Mouse (Mus musculus): ENCODE data around the gene Hist1h2bk. TPM values are rescaled to one million over a fixed set of nuclear protein-coding genes. Genes with fewer than 3 reads are reported as not detected.

Hist1h2bk gene
- total and polyA plus RNA-seq, 3 experiments, result 11.8 to 1,693 (median 229) TPM

DNA sequence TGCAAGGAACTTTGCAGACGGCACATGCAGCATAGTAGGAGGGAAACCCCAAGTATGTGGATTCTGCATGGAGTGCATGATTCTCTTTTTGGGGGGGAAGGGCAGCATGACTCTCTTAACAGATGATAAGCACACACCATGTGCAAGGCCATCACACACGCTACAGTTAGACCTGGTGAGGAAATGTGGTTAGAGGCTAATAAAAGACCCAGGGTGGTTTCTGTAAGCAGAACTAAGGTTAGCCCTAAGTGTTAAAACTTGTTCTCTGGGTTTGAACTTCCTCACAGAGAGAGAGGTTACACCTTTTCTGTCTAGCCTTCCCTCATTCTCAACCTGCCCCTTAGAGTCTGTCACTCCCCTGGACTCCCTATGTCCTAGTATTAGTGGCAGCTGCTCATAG is 34.3 kb upstream of the Hist1h2bk start:
- H3K36me3 ChIP-seq (replicated peaks), result no peaks in the 10 kb centered on the region
- H3K9me3 ChIP-seq (replicated peaks), result no peaks in the 10 kb centered on the region
- peaks cover 37% of the 10 kb centered on the region for H3K4me1 ChIP-seq (ENCODE audit: insufficient read depth, low read depth, low read length)
- no peak for ATAC-seq (ENCODE audit: extremely low read depth, insufficient number of reproducible peaks, low FRiP score, poor library complexity, severe bottlenecking)
- no peak for TF ChIP-seq CTCF (IDR thresholded peaks at IDR 0.05; ENCODE audit: low read depth, low read length)
- no peak for TF ChIP-seq POLR2AphosphoS5 (IDR thresholded peaks at IDR 0.05; ENCODE audit: insufficient replicate concordance, low read depth, low read length)
- TF ChIP-seq GATA2 (IDR thresholded peaks at IDR 0.05; ENCODE audit: borderline replicate concordance, low read depth, low read length), result no peak
- no peak for TF ChIP-seq TAL1 (conservative IDR thresholded peaks at IDR 0.05; ENCODE audit: low read depth, low read length)
- no peak for TF ChIP-seq GATA1 (IDR thresholded peaks at IDR 0.05; ENCODE audit: borderline replicate concordance, low read length)
- H3K4me3 ChIP-seq (ENCODE audit: low read depth, low read length), result no peak overlapping the region
- no peak for DNase-seq (ENCODE audit: low spot score)
- peaks cover 88% of the 10 kb centered on the region for H3K27me3 ChIP-seq (ENCODE audit: insufficient read depth, low read length)

DNA sequence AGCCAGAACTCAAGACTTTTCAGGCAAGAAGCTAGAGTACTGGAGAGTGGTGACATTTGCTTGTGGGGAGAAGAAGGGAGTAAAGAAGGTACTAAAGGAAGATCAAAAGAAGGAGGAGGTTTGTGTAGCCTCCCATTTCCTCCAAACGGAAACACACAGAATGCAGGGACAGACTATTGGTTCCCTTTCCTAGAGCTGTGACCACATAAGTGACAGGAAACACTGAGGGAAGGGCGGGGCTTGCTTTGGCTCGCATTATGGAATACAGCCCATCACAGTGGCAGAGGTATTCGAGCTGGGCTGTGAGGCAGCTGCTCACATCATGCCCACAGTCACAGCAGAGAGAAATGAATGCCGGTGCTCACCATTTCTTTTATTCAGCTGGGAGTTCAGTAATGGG is 33.8 kb upstream of the Hist1h2bk start:
- ATAC-seq (ENCODE audit: extremely low read depth, insufficient number of reproducible peaks, low FRiP score, poor library complexity, severe bottlenecking), result no peak
- Histone ChIP-seq H3K36me3 (replicated peaks) (no peaks in the 10 kb centered on the region), H3K4me3 (ENCODE audit: low read depth, low read length) (no peak overlapping the region), H3K27me3 (ENCODE audit: insufficient read depth, low read length) (peaks cover 90% of the 10 kb centered on the region), H3K4me1 (ENCODE audit: insufficient read depth, low read depth, low read length) (peaks cover 40% of the 10 kb centered on the region), H3K9me3 (replicated peaks) (no peaks in the 10 kb centered on the region)
- no peak for TF ChIP-seq TAL1 (conservative IDR thresholded peaks at IDR 0.05; ENCODE audit: low read depth, low read length)
- no peak for TF ChIP-seq CTCF (IDR thresholded peaks at IDR 0.05; ENCODE audit: low read depth, low read length)
- TF ChIP-seq GATA2 (IDR thresholded peaks at IDR 0.05; ENCODE audit: borderline replicate concordance, low read depth, low read length), result no peak
- TF ChIP-seq POLR2AphosphoS5 (IDR thresholded peaks at IDR 0.05; ENCODE audit: insufficient replicate concordance, low read depth, low read length), result no peak
- no peak for TF ChIP-seq GATA1 (IDR thresholded peaks at IDR 0.05; ENCODE audit: borderline replicate concordance, low read length)
- no peak for DNase-seq (ENCODE audit: low spot score)

DNA sequence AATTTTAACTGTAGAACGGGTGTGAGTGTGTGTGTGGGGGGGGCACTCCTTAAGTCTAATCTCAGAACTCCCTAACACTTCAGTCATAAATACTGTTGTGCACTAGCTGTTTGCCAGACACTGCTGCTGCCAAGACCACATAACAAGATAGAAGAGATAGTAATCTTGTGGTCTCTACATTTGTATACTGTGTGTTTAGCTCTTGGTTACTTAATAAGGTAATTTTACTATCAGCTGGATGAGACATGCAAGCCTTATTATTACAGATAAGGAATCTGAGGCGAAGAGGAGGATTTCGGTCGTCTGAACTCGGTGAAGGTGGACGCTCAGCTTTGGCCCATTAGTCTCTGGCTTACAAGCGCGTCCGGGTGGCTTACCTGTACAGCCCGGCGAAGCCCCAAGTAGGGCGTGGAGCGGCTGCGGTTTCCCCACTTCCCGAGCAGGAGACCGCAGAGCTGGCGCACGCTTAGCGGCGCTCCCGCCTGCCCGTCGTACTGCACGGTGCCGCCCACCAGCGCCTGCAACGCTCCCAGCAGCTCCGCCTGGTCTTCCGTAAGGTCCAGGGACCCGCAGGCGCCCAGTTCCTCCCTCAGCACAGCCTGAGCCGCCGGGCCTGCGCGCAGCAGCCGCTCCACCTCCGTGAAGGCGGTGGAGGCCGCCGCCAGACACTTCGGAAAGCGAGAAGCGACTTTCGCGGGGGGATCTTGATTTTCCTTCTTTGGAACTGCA is 29.9 kb upstream of the Hist1h2bk start:
- no peak for TF ChIP-seq POLR2AphosphoS5 (IDR thresholded peaks at IDR 0.05; ENCODE audit: insufficient replicate concordance, low read depth, low read length)
- no peak for TF ChIP-seq CTCF (IDR thresholded peaks at IDR 0.05; ENCODE audit: low read depth, low read length)
- TF ChIP-seq GATA1 (IDR thresholded peaks at IDR 0.05; ENCODE audit: borderline replicate concordance, low read length), result no peak
- TF ChIP-seq TAL1 (conservative IDR thresholded peaks at IDR 0.05; ENCODE audit: low read depth, low read length), result no peak
- TF ChIP-seq GATA2 (IDR thresholded peaks at IDR 0.05; ENCODE audit: borderline replicate concordance, low read depth, low read length), result no peak

DNA sequence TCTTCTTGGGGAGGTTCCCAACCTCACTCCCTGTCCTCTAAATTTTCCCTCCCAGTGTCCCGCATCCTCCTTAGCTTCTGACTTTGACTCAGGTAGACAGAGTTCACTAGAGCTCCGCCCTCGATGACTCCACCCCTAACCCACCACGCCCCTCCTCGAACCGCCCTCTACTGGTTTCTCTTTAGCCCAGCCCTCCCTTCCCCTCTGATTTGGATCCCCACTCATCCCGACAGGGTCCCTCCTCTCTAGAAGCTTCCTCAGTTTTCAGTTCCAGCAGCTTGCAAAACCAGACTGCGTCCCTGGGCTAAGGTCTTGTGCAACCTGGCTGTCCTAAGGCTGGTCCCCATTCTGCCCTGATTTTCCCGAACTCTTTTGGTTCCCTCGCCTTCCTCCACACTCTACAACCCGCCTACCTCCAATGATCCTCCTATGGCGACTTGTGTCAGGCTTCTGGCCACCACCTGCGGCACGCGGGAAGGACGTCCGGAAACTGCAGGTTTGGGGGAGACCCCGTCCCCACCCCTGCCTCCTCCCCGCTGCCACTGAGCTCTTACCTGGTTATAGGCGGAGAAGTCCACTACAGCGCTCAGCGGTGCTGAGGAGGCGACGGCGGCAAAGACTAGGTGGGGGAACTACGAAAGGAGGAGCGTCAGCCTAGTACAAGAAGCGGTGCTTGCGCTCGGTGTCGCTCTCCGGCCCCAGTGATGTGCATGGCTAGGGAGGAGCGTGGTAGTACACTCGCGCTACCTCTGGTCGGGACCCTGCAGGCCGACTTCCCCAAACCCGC is 29.1 kb upstream of the Hist1h2bk start:
- Histone ChIP-seq H3K4me3 (ENCODE audit: low read depth, low read length) (peak overlapping the region; percentile 70), H3K4me1 (ENCODE audit: insufficient read depth, low read depth, low read length) (peaks cover 30% of the 10 kb centered on the region), H3K9me3 (replicated peaks) (no peaks in the 10 kb centered on the region), H3K36me3 (replicated peaks) (no peaks in the 10 kb centered on the region), H3K27me3 (ENCODE audit: insufficient read depth, low read length) (peaks cover 90% of the 10 kb centered on the region)
- TF ChIP-seq CTCF (IDR thresholded peaks at IDR 0.05; ENCODE audit: low read depth, low read length) (no peak), GATA1 (IDR thresholded peaks at IDR 0.05; ENCODE audit: borderline replicate concordance, low read length) (no peak)
- no peak for ATAC-seq (ENCODE audit: extremely low read depth, insufficient number of reproducible peaks, low FRiP score, poor library complexity, severe bottlenecking)
- no peak for DNase-seq (ENCODE audit: low spot score)

More for the DNA sequence above, 29.9 kb upstream of the Hist1h2bk start:
- H3K36me3 ChIP-seq (replicated peaks), result no peaks in the 10 kb centered on the region
- peaks cover 91% of the 10 kb centered on the region for H3K27me3 ChIP-seq (ENCODE audit: insufficient read depth, low read length)
- ATAC-seq (ENCODE audit: extremely low read depth, insufficient number of reproducible peaks, low FRiP score, poor library complexity, severe bottlenecking), result peak; percentile 55; the same call in 1 of the 2 replicates
- H3K4me1 ChIP-seq (ENCODE audit: insufficient read depth, low read depth, low read length), result peaks cover 36% of the 10 kb centered on the region
- DNase-seq (ENCODE audit: low spot score), result no peak
- H3K9me3 ChIP-seq (replicated peaks), result no peaks in the 10 kb centered on the region
- H3K4me3 ChIP-seq (ENCODE audit: low read depth, low read length), result peak overlapping the region; percentile 70

DNA sequence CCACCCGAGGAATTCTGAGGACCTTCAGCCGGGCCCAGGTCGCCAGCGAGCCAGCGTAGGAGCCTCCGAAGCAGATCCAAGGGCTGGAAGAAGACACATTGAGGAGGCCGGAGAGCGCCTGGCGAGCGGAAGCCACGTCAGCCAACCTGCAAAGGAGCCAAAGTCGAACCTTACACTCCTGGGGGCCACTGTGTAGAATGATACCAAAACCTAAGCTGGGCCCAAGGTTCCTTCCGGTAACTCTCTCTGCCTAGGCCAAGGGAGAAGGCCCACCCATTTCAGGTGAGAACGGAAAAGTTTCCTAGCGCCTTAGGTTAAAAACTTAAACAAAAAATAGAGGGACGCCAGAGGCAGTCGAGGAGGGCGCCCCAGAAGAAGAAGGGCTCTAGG is 28.6 kb upstream of the Hist1h2bk start:
- peaks cover 87% of the 10 kb centered on the region for H3K27me3 ChIP-seq (ENCODE audit: insufficient read depth, low read length)
- DNase-seq (ENCODE audit: low spot score) (no peak), ATAC-seq (ENCODE audit: extremely low read depth, insufficient number of reproducible peaks, low FRiP score, poor library complexity, severe bottlenecking) (no peak)
- TF ChIP-seq GATA2 (IDR thresholded peaks at IDR 0.05; ENCODE audit: borderline replicate concordance, low read depth, low read length) (no peak), POLR2AphosphoS5 (IDR thresholded peaks at IDR 0.05; ENCODE audit: insufficient replicate concordance, low read depth, low read length) (no peak), CTCF (IDR thresholded peaks at IDR 0.05; ENCODE audit: low read depth, low read length) (no peak), GATA1 (IDR thresholded peaks at IDR 0.05; ENCODE audit: borderline replicate concordance, low read length) (no peak), TAL1 (conservative IDR thresholded peaks at IDR 0.05; ENCODE audit: low read depth, low read length) (no peak)
- no peak overlapping the region for H3K4me3 ChIP-seq (ENCODE audit: low read depth, low read length)
- peaks cover 24% of the 10 kb centered on the region for H3K4me1 ChIP-seq (ENCODE audit: insufficient read depth, low read depth, low read length)
- H3K36me3 ChIP-seq (replicated peaks), result no peaks in the 10 kb centered on the region
- no peaks in the 10 kb centered on the region for H3K9me3 ChIP-seq (replicated peaks)

DNA sequence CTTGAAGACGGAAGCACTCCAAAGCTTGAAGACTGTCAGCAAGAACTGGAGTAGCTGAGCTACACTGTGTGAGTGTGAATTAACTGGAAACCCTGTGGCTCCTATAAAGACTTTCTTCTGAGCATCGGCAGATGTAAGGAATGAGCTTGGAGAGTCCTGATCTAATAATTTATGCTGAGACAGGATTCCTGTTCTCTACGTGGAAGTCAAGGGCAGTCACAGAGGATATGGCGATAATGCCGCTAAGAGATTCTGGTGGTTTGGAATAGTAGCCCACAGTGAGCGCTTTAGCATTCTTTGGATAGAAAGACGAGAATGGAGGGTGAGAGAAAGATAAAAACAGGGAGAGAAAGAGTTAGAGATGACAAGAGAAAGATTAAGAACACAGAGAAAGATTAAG is 27.8 kb upstream of the Hist1h2bk start:
- Histone ChIP-seq H3K9me3 (replicated peaks) (no peaks in the 10 kb centered on the region), H3K4me1 (ENCODE audit: insufficient read depth, low read depth, low read length) (peaks cover 21% of the 10 kb centered on the region), H3K4me3 (ENCODE audit: low read depth, low read length) (no peak overlapping the region), H3K27me3 (ENCODE audit: insufficient read depth, low read length) (peaks cover 79% of the 10 kb centered on the region), H3K36me3 (replicated peaks) (no peaks in the 10 kb centered on the region)
- TF ChIP-seq CTCF (IDR thresholded peaks at IDR 0.05; ENCODE audit: low read depth, low read length), result no peak
- DNase-seq (ENCODE audit: low spot score) (no peak), ATAC-seq (ENCODE audit: extremely low read depth, insufficient number of reproducible peaks, low FRiP score, poor library complexity, severe bottlenecking) (no peak)
